Mouse (Mus musculus) ES-Bruce4 (cell line): ENCODE measurements around the gene Rela.

ENCODE experiments used
- CTCF ChIP-seq: IDR thresholded peaks from one replicate; pipeline ENCODE4 v1.8.1; 2011; ENCODE audit warnings: low read depth, low read length
- POLR2A ChIP-seq: IDR thresholded peaks from one replicate; pipeline ENCODE4 v1.8.1; 2011; ENCODE audit warnings: low read length; ENCODE audit not compliant: insufficient read depth

DNA sequence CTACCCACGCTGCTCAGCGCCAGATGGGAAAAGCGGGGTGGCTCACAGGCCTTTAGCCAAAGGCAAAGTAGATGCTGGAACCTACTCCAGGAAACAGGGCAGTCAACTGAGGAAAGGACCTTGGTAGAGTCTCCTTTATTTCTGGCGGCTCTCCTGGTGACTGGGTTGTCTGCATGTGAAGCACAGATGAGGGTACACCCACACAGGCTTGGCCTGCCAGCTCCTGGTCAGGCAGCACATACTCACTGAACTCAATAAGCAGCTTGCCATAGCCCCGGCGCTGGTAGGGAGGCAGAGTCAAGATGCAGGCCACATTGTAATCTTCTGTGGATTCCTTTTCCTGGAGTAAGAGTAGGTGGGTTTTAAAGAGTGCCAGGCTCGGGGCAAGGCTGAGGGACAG lies 32.2 kb upstream of the Rela start:
- no peak for TF ChIP-seq POLR2A
- no peak for TF ChIP-seq CTCF
